Mouse (Mus musculus): ENCODE measurements around the gene Crhr1. TPM values are rescaled to one million over a fixed set of nuclear protein-coding genes. Genes with fewer than 3 reads are reported as not detected.

Crhr1 gene
- polyA plus RNA-seq (2014; fragmentation: Nextera tagmentation; extraction: Ambion mirVana), result 0.22 TPM in 1 of 2 replicates, not detected in the other

DNA sequence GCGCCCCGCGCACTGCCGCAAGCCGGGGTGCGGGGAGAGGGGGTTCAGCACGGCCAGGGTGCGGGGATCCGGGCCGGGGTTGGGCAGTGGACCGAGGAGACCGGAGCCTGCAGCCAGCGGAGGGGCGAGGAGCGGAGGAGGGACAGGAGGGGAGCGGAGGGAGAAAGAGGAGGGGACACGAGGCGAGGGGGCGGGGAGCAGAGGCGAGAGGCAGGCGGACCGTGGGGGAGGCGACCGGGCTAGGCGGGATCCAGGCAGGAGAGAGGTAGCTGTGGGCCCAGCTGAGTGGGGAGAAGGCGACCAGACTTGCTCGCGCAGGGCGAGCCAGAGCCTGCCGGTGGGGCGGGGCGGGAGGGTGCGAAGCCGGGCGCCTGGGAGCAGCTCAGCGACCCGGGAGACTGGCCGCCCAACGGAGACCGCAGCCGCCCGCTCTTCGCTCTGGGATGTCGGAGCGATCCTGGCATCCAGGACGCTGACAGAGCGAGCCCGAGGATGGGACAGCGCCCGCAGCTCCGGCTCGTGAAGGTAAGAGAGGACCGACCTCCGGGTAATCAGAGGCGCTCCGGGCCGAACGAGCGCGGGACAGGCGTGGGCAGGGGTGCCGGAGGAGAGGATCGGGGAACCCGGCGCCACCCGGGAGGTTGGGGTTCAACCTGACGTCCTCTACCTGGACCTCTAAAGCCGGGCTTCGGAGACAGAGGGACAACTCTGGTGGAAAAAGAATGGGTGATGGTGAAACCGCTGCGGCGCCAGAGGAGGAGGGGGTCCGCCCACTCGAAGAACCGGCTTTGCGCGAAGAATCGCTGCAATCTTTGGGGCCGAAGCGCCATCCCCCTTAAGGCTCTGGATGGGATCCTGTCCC is at the start of gene Crhr1:
Gene Crhr1, plus strand, starts transcription at position 276 of the 862 bp plus-strand sequence.
- no peak within 1 kb of the TSS for H3K27ac ChIP-seq (replicated peaks; ENCODE audit: low read depth, low read length)
- ATAC-seq (ENCODE audit: low read depth), result peak; percentile 72
- DNase-seq (ENCODE audit: low spot score), result peak; percentile 22
- no peaks in the 10 kb centered on the region for H3K36me3 ChIP-seq (ENCODE audit: control insufficient read depth, insufficient read depth, low read length)
- no peaks in the 10 kb centered on the region for H3K9me3 ChIP-seq (ENCODE audit: control insufficient read depth, low read length)
- peak within 1 kb of the TSS; percentile 51 for H3K9ac ChIP-seq (ENCODE audit: low read depth, low read length)
- H3K4me2 ChIP-seq (ENCODE audit: low read depth, low read length), result peak within 1 kb of the TSS; percentile 95
- peaks cover 77% of the 10 kb centered on the region for H3K27me3 ChIP-seq (replicated peaks; ENCODE audit: control insufficient read depth, insufficient read depth, low read length)
- H3K4me1 ChIP-seq (ENCODE audit: control insufficient read depth, insufficient read depth, low read length), result peaks cover 4% of the 10 kb centered on the region
- H3K4me3 ChIP-seq (ENCODE audit: low read depth, low read length), result peak within 1 kb of the TSS; percentile 50
- WGBS, result 2% methylated on average over 57 of the region's 80 CpGs

DNA sequence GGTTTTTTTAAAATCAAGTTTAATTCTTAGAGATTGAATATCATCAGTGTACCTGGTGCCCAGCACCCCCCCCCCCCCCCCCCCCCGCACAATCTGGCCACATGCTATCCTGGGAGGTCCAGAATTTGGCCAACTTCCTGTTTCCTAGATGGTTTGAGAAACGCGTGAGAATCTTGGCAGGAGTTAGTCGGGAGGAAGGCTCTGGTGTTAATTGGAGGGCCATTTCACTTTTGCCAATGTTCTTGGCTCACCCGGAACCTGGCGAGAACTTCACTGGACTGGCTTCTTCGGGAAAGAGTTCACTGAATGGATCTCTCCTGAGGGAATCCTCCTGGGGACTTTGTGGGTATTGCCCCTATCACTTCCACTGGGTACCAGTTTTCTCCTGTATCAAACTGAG is 49.4 kb upstream of the Crhr1 start:
- DNase-seq (ENCODE audit: low spot score) (no peak), ATAC-seq (ENCODE audit: low read depth) (no peak)
- H3K27ac ChIP-seq (replicated peaks; ENCODE audit: low read depth, low read length), result no peak overlapping the region
- no peak overlapping the region for H3K9ac ChIP-seq (ENCODE audit: low read depth, low read length)
- H3K9me3 ChIP-seq (ENCODE audit: control insufficient read depth, low read length), result no peaks in the 10 kb centered on the region
- peaks cover 3% of the 10 kb centered on the region; the same call in 1 of the 2 replicates for H3K4me1 ChIP-seq (ENCODE audit: control insufficient read depth, insufficient read depth, low read length)
- no peak overlapping the region for H3K4me3 ChIP-seq (ENCODE audit: low read depth, low read length)
- H3K27me3 ChIP-seq (replicated peaks; ENCODE audit: control insufficient read depth, insufficient read depth, low read length), result no peaks in the 10 kb centered on the region
- no peaks in the 10 kb centered on the region for H3K36me3 ChIP-seq (ENCODE audit: control insufficient read depth, insufficient read depth, low read length)
- WGBS, result 87% methylated on average over 6 of the region's 7 CpGs
- H3K4me2 ChIP-seq (ENCODE audit: low read depth, low read length), result no peak overlapping the region

DNA sequence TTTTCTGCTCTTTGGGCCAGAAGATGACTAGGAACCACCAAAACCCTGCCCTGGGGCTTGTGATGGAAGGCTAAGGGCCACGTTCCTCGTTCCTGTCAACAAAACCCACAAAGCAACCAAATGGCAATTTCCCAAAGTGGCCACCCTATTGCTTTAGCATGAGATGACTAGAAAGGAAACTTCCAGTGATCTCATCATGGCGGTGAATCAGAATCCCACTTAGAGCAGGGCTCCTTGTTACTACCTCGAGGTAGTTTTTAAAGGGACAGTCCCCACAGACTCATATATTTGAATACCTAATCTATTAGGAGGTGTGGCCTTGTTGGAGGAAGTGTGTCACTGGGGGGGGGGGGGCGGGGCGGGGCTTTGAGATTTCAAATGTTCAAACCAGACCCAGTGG is 48.9 kb upstream of the Crhr1 start:
- Histone ChIP-seq H3K9ac (ENCODE audit: low read depth, low read length) (no peak overlapping the region), H3K27ac (replicated peaks; ENCODE audit: low read depth, low read length) (no peak overlapping the region), H3K9me3 (ENCODE audit: control insufficient read depth, low read length) (no peaks in the 10 kb centered on the region), H3K4me2 (ENCODE audit: low read depth, low read length) (no peak overlapping the region), H3K4me1 (ENCODE audit: control insufficient read depth, insufficient read depth, low read length) (peaks cover 3% of the 10 kb centered on the region; the same call in 1 of the 2 replicates), H3K36me3 (ENCODE audit: control insufficient read depth, insufficient read depth, low read length) (no peaks in the 10 kb centered on the region), H3K27me3 (replicated peaks; ENCODE audit: control insufficient read depth, insufficient read depth, low read length) (no peaks in the 10 kb centered on the region), H3K4me3 (ENCODE audit: low read depth, low read length) (no peak overlapping the region)
- 83% methylated on average over 6 of the region's 6 CpGs for WGBS
- no peak for DNase-seq (ENCODE audit: low spot score)
- no peak for ATAC-seq (ENCODE audit: low read depth)

- Histone ChIP-seq H3K27me3 (replicated peaks; ENCODE audit: control insufficient read depth, insufficient read depth, low read length) (no peaks in the 10 kb centered on the region), H3K4me3 (ENCODE audit: low read depth, low read length) (no peak overlapping the region), H3K9ac (ENCODE audit: low read depth, low read length) (no peak overlapping the region), H3K36me3 (ENCODE audit: control insufficient read depth, insufficient read depth, low read length) (no peaks in the 10 kb centered on the region), H3K4me1 (ENCODE audit: control insufficient read depth, insufficient read depth, low read length) (peaks cover 3% of the 10 kb centered on the region; the same call in 1 of the 2 replicates), H3K27ac (replicated peaks; ENCODE audit: low read depth, low read length) (no peak overlapping the region), H3K9me3 (ENCODE audit: control insufficient read depth, low read length) (no peaks in the 10 kb centered on the region), H3K4me2 (ENCODE audit: low read depth, low read length) (no peak overlapping the region)
- 67% methylated on average over 10 of the region's 10 CpGs for WGBS
- no peak for ATAC-seq (ENCODE audit: low read depth)
- DNase-seq (ENCODE audit: low spot score), result no peak
Observed at GRCm38 (mm10) chr11:104088519-104088918, 44.1 kb upstream of the Crhr1 start.

DNA sequence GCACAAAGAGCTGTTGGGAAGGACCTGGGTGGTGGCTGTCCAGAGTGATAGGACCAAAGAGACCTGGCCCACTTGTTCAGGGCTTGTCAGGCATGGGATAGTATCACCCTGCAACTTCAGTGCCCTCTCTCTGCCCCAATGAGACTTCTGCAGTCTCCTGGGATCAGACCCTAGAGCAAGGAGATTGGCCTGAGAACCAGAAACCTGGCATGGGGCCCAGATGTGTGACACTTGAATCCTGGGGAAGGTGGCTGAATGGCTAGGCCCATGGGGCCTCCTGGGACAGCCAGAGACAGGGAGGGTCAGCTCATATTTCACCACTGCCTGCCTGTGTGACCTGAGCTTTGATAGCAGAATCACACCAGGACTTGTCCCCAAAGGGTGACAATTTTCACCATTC is 41.9 kb upstream of the Crhr1 start:
- no peak overlapping the region for H3K27ac ChIP-seq (replicated peaks; ENCODE audit: low read depth, low read length)
- DNase-seq (ENCODE audit: low spot score) (peak; percentile 40), ATAC-seq (ENCODE audit: low read depth) (peak; percentile 53; the same call in 1 of the 2 replicates)
- H3K36me3 ChIP-seq (ENCODE audit: control insufficient read depth, insufficient read depth, low read length), result no peaks in the 10 kb centered on the region
- H3K9ac ChIP-seq (ENCODE audit: low read depth, low read length), result no peak overlapping the region
- no peaks in the 10 kb centered on the region for H3K4me1 ChIP-seq (ENCODE audit: control insufficient read depth, insufficient read depth, low read length)
- no peaks in the 10 kb centered on the region for H3K9me3 ChIP-seq (ENCODE audit: control insufficient read depth, low read length)
- no peak overlapping the region for H3K4me3 ChIP-seq (ENCODE audit: low read depth, low read length)
- no peaks in the 10 kb centered on the region for H3K27me3 ChIP-seq (replicated peaks; ENCODE audit: control insufficient read depth, insufficient read depth, low read length)
- no peak overlapping the region for H3K4me2 ChIP-seq (ENCODE audit: low read depth, low read length)

GRCm38 (mm10) chr11:104095151-104095550 is 37.5 kb upstream of the Crhr1 start:
- H3K4me3 ChIP-seq (ENCODE audit: low read depth, low read length), result no peak overlapping the region
- DNase-seq (ENCODE audit: low spot score), result no peak

GRCm38 (mm10) chr11:104096536-104096935 is 36.1 kb upstream of the Crhr1 start:
- no peak for ATAC-seq (ENCODE audit: low read depth)
- H3K4me2 ChIP-seq (ENCODE audit: low read depth, low read length), result no peak overlapping the region
- H3K9me3 ChIP-seq (ENCODE audit: control insufficient read depth, low read length), result no peaks in the 10 kb centered on the region
- H3K27ac ChIP-seq (replicated peaks; ENCODE audit: low read depth, low read length), result no peak overlapping the region
- H3K4me3 ChIP-seq (ENCODE audit: low read depth, low read length), result no peak overlapping the region
- H3K4me1 ChIP-seq (ENCODE audit: control insufficient read depth, insufficient read depth, low read length), result peaks cover 13% of the 10 kb centered on the region
- H3K27me3 ChIP-seq (replicated peaks; ENCODE audit: control insufficient read depth, insufficient read depth, low read length), result no peaks in the 10 kb centered on the region
- no peak for DNase-seq (ENCODE audit: low spot score)
- no peaks in the 10 kb centered on the region for H3K36me3 ChIP-seq (ENCODE audit: control insufficient read depth, insufficient read depth, low read length)
- no peak overlapping the region for H3K9ac ChIP-seq (ENCODE audit: low read depth, low read length)
- WGBS, result 85% methylated on average over 7 of the region's 7 CpGs

More at GRCm38 (mm10) chr11:104095151-104095550, 37.5 kb upstream of the Crhr1 start:
- no peak overlapping the region for H3K27ac ChIP-seq (replicated peaks; ENCODE audit: low read depth, low read length)
- peaks cover 11% of the 10 kb centered on the region for H3K4me1 ChIP-seq (ENCODE audit: control insufficient read depth, insufficient read depth, low read length)
- H3K36me3 ChIP-seq (ENCODE audit: control insufficient read depth, insufficient read depth, low read length), result no peaks in the 10 kb centered on the region
- no peak overlapping the region for H3K9ac ChIP-seq (ENCODE audit: low read depth, low read length)
- WGBS, result 49% methylated on average over 3 of the region's 3 CpGs
- no peak for ATAC-seq (ENCODE audit: low read depth)
- H3K27me3 ChIP-seq (replicated peaks; ENCODE audit: control insufficient read depth, insufficient read depth, low read length), result no peaks in the 10 kb centered on the region
- no peak overlapping the region for H3K4me2 ChIP-seq (ENCODE audit: low read depth, low read length)
- no peaks in the 10 kb centered on the region for H3K9me3 ChIP-seq (ENCODE audit: control insufficient read depth, low read length)

GRCm38 (mm10) chr11:104099542-104099941 is 33.1 kb upstream of the Crhr1 start:
- Histone ChIP-seq H3K4me2 (ENCODE audit: low read depth, low read length) (no peak overlapping the region), H3K27ac (replicated peaks; ENCODE audit: low read depth, low read length) (no peak overlapping the region), H3K36me3 (ENCODE audit: control insufficient read depth, insufficient read depth, low read length) (no peaks in the 10 kb centered on the region), H3K4me3 (ENCODE audit: low read depth, low read length) (no peak overlapping the region), H3K4me1 (ENCODE audit: control insufficient read depth, insufficient read depth, low read length) (peaks cover 13% of the 10 kb centered on the region), H3K9me3 (ENCODE audit: control insufficient read depth, low read length) (no peaks in the 10 kb centered on the region), H3K9ac (ENCODE audit: low read depth, low read length) (no peak overlapping the region), H3K27me3 (replicated peaks; ENCODE audit: control insufficient read depth, insufficient read depth, low read length) (no peaks in the 10 kb centered on the region)
- ATAC-seq (ENCODE audit: low read depth) (peak; percentile 33; the same call in 1 of the 2 replicates), DNase-seq (ENCODE audit: low spot score) (peak; percentile 54)
- WGBS, result 11% methylated on average over 7 of the region's 7 CpGs

DNA sequence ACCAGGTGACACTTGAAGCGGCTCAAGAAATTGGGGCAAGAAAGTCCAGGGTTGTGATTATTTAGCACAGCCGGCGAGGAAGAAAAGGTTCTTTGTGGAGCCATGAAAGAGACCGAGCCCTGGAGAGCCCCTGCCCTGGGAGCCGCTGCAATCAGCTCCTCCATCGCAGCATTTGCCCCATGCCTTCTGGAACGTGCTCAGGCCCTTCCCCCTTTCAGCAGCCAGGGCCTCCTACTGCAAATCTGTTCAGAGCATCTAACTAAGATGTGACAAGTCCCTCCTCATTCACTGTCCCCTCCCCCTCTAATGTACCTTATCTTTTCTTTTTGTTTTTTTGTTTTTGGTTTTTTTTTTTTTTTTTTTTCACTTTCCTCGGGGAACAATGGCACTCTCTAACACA is 30.0 kb upstream of the Crhr1 start:
- H3K36me3 ChIP-seq (ENCODE audit: control insufficient read depth, insufficient read depth, low read length), result no peaks in the 10 kb centered on the region
- peaks cover 13% of the 10 kb centered on the region for H3K4me1 ChIP-seq (ENCODE audit: control insufficient read depth, insufficient read depth, low read length)
- H3K27me3 ChIP-seq (replicated peaks; ENCODE audit: control insufficient read depth, insufficient read depth, low read length), result no peaks in the 10 kb centered on the region
- H3K9me3 ChIP-seq (ENCODE audit: control insufficient read depth, low read length), result no peaks in the 10 kb centered on the region
- H3K4me3 ChIP-seq (ENCODE audit: low read depth, low read length), result no peak overlapping the region
- H3K4me2 ChIP-seq (ENCODE audit: low read depth, low read length), result no peak overlapping the region
- no peak overlapping the region for H3K9ac ChIP-seq (ENCODE audit: low read depth, low read length)
- 17% methylated on average over 8 of the region's 8 CpGs for WGBS
- H3K27ac ChIP-seq (replicated peaks; ENCODE audit: low read depth, low read length), result no peak overlapping the region
- DNase-seq (ENCODE audit: low spot score) (no peak), ATAC-seq (ENCODE audit: low read depth) (no peak)
